Mouse (Mus musculus) ES-E14 (cell line): ENCODE data around the gene Rbfox3.

Experiments
- HCFC1 ChIP-seq: IDR thresholded peaks from 2 replicates; pipeline ENCODE4 v1.6.1; 2012; ENCODE audit warnings: low read length, inconsistent platforms, borderline replicate concordance; ENCODE audit not compliant: insufficient read depth
- ZC3H11A ChIP-seq: IDR thresholded peaks from 2 replicates; pipeline ENCODE4 v1.6.1; 2012; ENCODE audit warnings: low read depth, mild to moderate bottlenecking, inconsistent platforms, low read length, borderline replicate concordance
- ZNF384 ChIP-seq: IDR thresholded peaks from 2 replicates; pipeline ENCODE4 v1.6.1; 2012; ENCODE audit warnings: low read depth, low read length, inconsistent platforms

DNA sequence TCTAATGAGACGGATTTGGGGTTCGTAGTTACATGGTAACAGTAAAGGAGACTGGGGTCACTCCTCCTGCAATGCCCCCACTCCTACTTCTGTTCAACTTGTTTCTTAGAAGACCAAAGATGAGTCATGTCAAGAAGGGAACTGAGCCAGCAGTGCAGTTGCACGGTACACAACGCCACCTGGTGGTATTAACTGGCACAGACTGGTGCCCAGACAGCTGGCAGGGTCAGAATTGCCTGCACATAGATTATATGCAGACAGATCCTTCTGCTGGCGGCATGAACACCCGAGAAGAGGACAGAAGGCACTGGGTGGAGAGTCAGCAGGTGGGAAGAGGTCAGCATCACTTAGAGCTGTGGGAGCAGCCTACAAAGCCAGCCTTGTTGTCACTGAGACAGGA, 171.4 kb downstream of the Rbfox3 start:
- TF ChIP-seq ZC3H11A (peak; percentile 58; the same call in 1 of the 2 replicates), ZNF384 (no peak), HCFC1 (no peak)
